Mouse (Mus musculus): ENCODE data around the gene Mpdu1. TPM values are rescaled to one million over a fixed set of nuclear protein-coding genes. Genes with fewer than 3 reads are reported as not detected.

Gene Mpdu1
- total and polyA plus RNA-seq, 3 experiments = 110 to 210 (median 210) TPM

DNA sequence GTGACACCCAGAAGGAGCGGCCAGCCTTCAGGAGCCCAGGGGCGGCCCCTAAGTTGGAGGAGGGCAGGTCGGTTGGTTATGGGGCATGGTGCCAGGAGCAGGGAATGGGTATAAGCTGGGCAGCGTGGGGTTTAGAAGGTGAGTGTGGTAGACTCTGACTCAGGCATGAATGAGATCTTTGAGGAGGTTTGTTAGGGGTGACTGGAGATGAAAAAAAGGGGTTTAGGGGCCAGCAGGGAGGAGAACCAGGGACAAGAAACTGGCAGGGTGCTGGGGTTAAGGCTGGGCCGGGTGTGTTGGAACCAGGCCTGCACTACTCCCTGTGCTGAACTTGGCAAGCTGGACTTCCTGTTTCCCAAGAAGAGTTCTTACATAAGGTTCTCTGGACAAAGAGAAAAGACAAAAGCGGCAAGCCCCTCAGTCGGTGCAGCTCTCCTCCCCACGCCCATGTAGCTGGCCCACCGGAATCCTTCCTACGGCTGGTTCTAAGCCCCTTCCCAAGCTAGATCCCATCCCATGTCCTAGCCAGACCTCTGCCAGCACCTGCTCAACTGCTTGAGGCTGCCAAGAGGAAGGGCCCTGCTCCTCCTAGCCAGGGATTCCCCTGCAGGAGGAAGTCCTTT lies 23.2 kb upstream of the Mpdu1 start, which contains the start of gene Tnfsf13:
TSS of gene Tnfsf13 (minus strand) at position 259 of the 623 bp plus-strand sequence.
- no peak within 1 kb of the TSS for H3K27ac ChIP-seq (ENCODE audit: insufficient read depth, low read depth)
- TF ChIP-seq MAFK (IDR thresholded peaks at IDR 0.05; ENCODE audit: insufficient replicate concordance, low read length) (no peak), ZNF384 (IDR thresholded peaks at IDR 0.05; ENCODE audit: low read depth, low read length) (no peak), MEF2A (IDR thresholded peaks at IDR 0.05; ENCODE audit: borderline replicate concordance, low read depth, low read length) (no peak), TCF12 (IDR thresholded peaks at IDR 0.05; ENCODE audit: low read depth, low read length) (no peak), ZKSCAN1 (IDR thresholded peaks at IDR 0.05; ENCODE audit: borderline replicate concordance, low read depth, low read length) (no peak), SIN3A (IDR thresholded peaks at IDR 0.05; ENCODE audit: low read length) (no peak), UBTF (IDR thresholded peaks at IDR 0.05; ENCODE audit: low read depth, low read length) (no peak), MXI1 (IDR thresholded peaks at IDR 0.05; ENCODE audit: low read depth, low read length) (no peak), RCOR1 (conservative IDR thresholded peaks at IDR 0.05; ENCODE audit: low read depth, low read length) (no peak), POLR2A (IDR thresholded peaks at IDR 0.05; ENCODE audit: low read depth, low read length) (no peak), ETS1 (conservative IDR thresholded peaks at IDR 0.05; ENCODE audit: low read depth, low read length) (no peak), ZC3H11A (IDR thresholded peaks at IDR 0.05; ENCODE audit: low read depth, low read length) (no peak), USF2 (conservative IDR thresholded peaks at IDR 0.05; ENCODE audit: low read depth, low read length) (no peak), NELFE (IDR thresholded peaks at IDR 0.05; ENCODE audit: low read depth, low read length) (no peak), ZMIZ1 (IDR thresholded peaks at IDR 0.05; ENCODE audit: low read depth, low read length) (no peak), MAZ (IDR thresholded peaks at IDR 0.05; ENCODE audit: low read depth, low read length) (no peak), JUND (conservative IDR thresholded peaks at IDR 0.05; ENCODE audit: low read depth, low read length) (no peak)
- H3K4me1 ChIP-seq (ENCODE audit: control insufficient read depth in 1 of 2, insufficient read depth in 2 of 2) = peaks cover 4 to 29% of the 10 kb centered on the region in 2 experiments
- in situ Hi-C loops (cut with MboI; ENCODE audit: low pct_ligation_motif_present, low pct_unique_long_range_greater_than_20kb, low sequenced_read_pairs) (loop anchor here (10.0 kb wide), 1 partner anchor 59 kb away; no protein-coding TSS in a partner anchor), dilution Hi-C loops (cut with MboI; ENCODE audit: extremely low pct_ligation_motif_present, extremely low pct_unique_long_range_greater_than_20kb, low sequenced_read_pairs) (no loop called here)
- H3K36me3 ChIP-seq (replicated peaks in 1 of 2; ENCODE audit: control insufficient read depth in 1 of 2, insufficient read depth in 1 of 2, low read length in 1 of 2) = no peaks in the 10 kb centered on the region
- peaks cover 10% of the 10 kb centered on the region for H3K79me2 ChIP-seq (replicated peaks; ENCODE audit: control insufficient read depth, extremely low read depth, insufficient read depth, poor library complexity, severe bottlenecking)
- H3K9ac ChIP-seq (ENCODE audit: insufficient read depth, low read depth) = no peak within 1 kb of the TSS
- no peaks in the 10 kb centered on the region for H3K9me3 ChIP-seq (replicated peaks; ENCODE audit: low read length)
- H3K27me3 ChIP-seq (replicated peaks) = no peaks in the 10 kb centered on the region
- H3K4me3 ChIP-seq (replicated peaks in 1 of 3; ENCODE audit: low read depth in 2 of 3, low read length in 2 of 3, poor library complexity in 1 of 3) = no peak within 1 kb of the TSS
- no peak for DNase-seq (ENCODE audit: extremely low read depth)
- no peak within 1 kb of the TSS for H3K4me2 ChIP-seq (ENCODE audit: insufficient read depth, low read depth, poor library complexity, severe bottlenecking)

DNA sequence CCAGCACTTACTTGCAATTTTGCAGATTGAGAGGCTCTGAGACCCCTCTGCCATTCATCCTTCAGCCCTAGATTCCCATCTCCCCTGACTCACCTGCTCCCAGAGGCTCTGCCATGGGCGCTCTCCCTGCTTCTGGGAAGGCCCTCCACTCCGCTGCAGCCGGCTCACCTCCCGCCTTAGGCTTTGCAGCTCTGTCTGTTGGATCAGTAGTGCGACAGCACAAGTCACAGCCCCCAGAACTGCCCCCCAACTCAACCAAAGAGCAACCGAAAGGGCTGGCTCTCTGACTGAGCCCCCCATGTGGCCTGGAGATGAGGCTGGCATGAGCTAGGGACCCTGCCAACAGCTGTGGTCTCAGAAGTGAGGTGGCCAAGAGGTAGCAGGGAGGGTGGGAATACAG lies 22.5 kb upstream of the Mpdu1 start:
- no peaks in the 10 kb centered on the region for H3K27me3 ChIP-seq (replicated peaks)
- peaks cover 17% of the 10 kb centered on the region for H3K79me2 ChIP-seq (replicated peaks; ENCODE audit: control insufficient read depth, extremely low read depth, insufficient read depth, poor library complexity, severe bottlenecking)
- TF ChIP-seq RCOR1 (conservative IDR thresholded peaks at IDR 0.05; ENCODE audit: low read depth, low read length) (no peak), CHD1 (IDR thresholded peaks at IDR 0.05; ENCODE audit: low read depth, low read length) (no peak), CTCF (conservative IDR thresholded peaks at IDR 0.05 in 1 of 2, IDR thresholded peaks at IDR 0.05 in 1 of 2; ENCODE audit: low read depth in 2 of 2, low read length in 2 of 2) (no peak)
- H3K27ac ChIP-seq (ENCODE audit: insufficient read depth, low read depth) = no peak overlapping the region
- no peak overlapping the region for H3K9ac ChIP-seq (ENCODE audit: insufficient read depth, low read depth)
- no peak overlapping the region for H3K4me2 ChIP-seq (ENCODE audit: insufficient read depth, low read depth, poor library complexity, severe bottlenecking)
- no peak overlapping the region for H3K4me3 ChIP-seq (replicated peaks in 1 of 3; ENCODE audit: low read depth in 2 of 3, low read length in 2 of 3, poor library complexity in 1 of 3)
- in situ Hi-C loops (cut with MboI; ENCODE audit: low pct_ligation_motif_present, low pct_unique_long_range_greater_than_20kb, low sequenced_read_pairs) = loop anchor here (5.0 to 10.0 kb wide), 2 partner anchors 60 to 192 kb away; partner anchors contain the start of gene Tmem95
- no peak for DNase-seq (ENCODE audit: extremely low read depth)
- no peaks in the 10 kb centered on the region for H3K9me3 ChIP-seq (replicated peaks; ENCODE audit: low read length)
- peaks cover 3 to 5% of the 10 kb centered on the region in 2 experiments for H3K36me3 ChIP-seq (replicated peaks in 1 of 2; ENCODE audit: control insufficient read depth in 1 of 2, insufficient read depth in 1 of 2, low read length in 1 of 2)
- H3K4me1 ChIP-seq (ENCODE audit: control insufficient read depth in 1 of 2, insufficient read depth in 2 of 2) = peaks cover 4 to 35% of the 10 kb centered on the region in 2 experiments
- dilution Hi-C loops (cut with MboI; ENCODE audit: extremely low pct_ligation_motif_present, extremely low pct_unique_long_range_greater_than_20kb, low sequenced_read_pairs) = no loop called here

All from CH12.LX (cell line).